Mouse (Mus musculus) adrenal gland, postnatal 25 days (tissue): Measurements from ENCODE around the gene Inava. TPM values are rescaled to one million over a fixed set of nuclear protein-coding genes. Genes with fewer than 3 reads are reported as not detected.
A peak's percentile ranks its signal among the peaks of the same experiment; 100 is the strongest.

Source experiments
- DNase-seq: peaks from one replicate; pipeline ENCODE4 v3.0.0; 2021; ENCODE audit warnings: mixed read lengths
- long read RNA-seq: library from polyadenylated mRNA; stranded (forward); transcript quantifications from one replicate; pipeline ENCODE4 v2.0.0, GENCODE M21; 2021
- total RNA-seq: library from RNA; stranded (reverse); gene quantifications from 2 replicates; pipeline ENCODE4 v1.2.3, GENCODE M21; 2021

The Inava gene
- total RNA-seq: not detected in 2 replicates
- long read RNA-seq: 0 reads

GRCm38 (mm10) chr1:136233892-136234594 lies at the start of gene Inava:
Gene Inava (minus strand): TSS chr1:136234264.
- DNase-seq: peak; percentile 30

- no peak for DNase-seq
Observed at GRCm38 (mm10) chr1:136277366-136277765, 43.3 kb upstream of the Inava start.

- no peak for DNase-seq
Observed at GRCm38 (mm10) chr1:136268224-136268623, 34.2 kb upstream of the Inava start.

GRCm38 (mm10) chr1:136266127-136266526 lies 32.1 kb upstream of the Inava start:
- DNase-seq: no peak

- no peak for DNase-seq
Observed at GRCm38 (mm10) chr1:136263355-136263754, 29.3 kb upstream of the Inava start.

GRCm38 (mm10) chr1:136260635-136261238 lies 26.7 kb upstream of the Inava start, which contains the start of gene Gpr25:
Gene Gpr25 (minus strand): TSS chr1:136260873.
- no peak for DNase-seq

GRCm38 (mm10) chr1:136259893-136260634 lies 26.0 kb upstream of the Inava start:
- DNase-seq: peak; percentile 62

- DNase-seq: no peak
Observed at GRCm38 (mm10) chr1:136259543-136259892, 25.5 kb upstream of the Inava start.

GRCm38 (mm10) chr1:136258495-136258894 lies 24.4 kb upstream of the Inava start:
- DNase-seq: no peak

GRCm38 (mm10) chr1:136255657-136256056 lies 21.6 kb upstream of the Inava start:
- DNase-seq: no peak

GRCm38 (mm10) chr1:136255174-136255573 lies 21.1 kb upstream of the Inava start:
- DNase-seq: no peak

- DNase-seq: no peak
Observed at GRCm38 (mm10) chr1:136254503-136255065, 20.5 kb upstream of the Inava start.

GRCm38 (mm10) chr1:136253472-136253871 lies 19.4 kb upstream of the Inava start:
- DNase-seq: no peak

GRCm38 (mm10) chr1:136249662-136250061 lies 15.6 kb upstream of the Inava start:
- DNase-seq: no peak

GRCm38 (mm10) chr1:136247393-136247792 lies 13.3 kb upstream of the Inava start:
- DNase-seq: no peak

GRCm38 (mm10) chr1:136244469-136244868 lies 10.4 kb upstream of the Inava start:
- DNase-seq: no peak

GRCm38 (mm10) chr1:136241801-136242200 lies 7.7 kb upstream of the Inava start:
- DNase-seq: no peak

GRCm38 (mm10) chr1:136238495-136238894 lies 4.4 kb upstream of the Inava start:
- no peak for DNase-seq

GRCm38 (mm10) chr1:136234595-136235092 lies 580 bp upstream of the Inava start:
- DNase-seq: no peak

- no peak for DNase-seq
Observed at GRCm38 (mm10) chr1:136232986-136233790, 876 bp downstream of the Inava start.

- DNase-seq: no peak
Observed at GRCm38 (mm10) chr1:136232285-136232926, 1.7 kb downstream of the Inava start.
